Mouse (Mus musculus): ENCODE measurements around the gene Gria1.

DNA sequence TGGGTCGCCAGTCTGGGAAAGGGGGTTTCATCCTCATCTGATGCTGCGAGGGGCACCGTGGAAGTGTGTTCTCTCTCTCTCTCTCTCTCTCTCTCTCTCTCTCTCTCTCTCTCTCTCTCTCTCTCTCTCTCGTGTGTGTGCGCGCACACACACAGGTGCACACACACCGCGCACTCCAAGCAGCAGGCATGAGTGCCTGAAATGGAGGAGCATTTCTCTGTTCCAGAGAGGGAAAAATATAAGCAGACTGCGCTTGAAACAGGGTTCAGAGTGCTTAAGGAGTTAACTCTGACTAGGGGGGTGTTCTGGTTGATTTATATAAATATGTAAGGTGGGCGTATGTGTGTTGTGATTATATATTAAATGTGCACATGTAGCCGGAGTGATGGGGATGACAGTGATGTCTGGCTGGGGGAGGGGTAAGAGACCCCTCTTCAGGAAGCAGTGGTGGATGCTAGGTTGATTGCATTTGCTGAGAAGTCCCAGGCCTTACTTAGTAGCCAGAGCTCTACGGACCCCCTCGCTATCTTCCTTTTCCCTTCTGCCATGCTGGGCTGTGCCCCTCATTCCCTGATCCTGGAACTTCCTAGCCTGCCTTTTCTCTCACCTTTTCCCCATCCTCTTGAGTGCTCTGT is 1.2 kb downstream of the Gria1 start:
- TF ChIP-seq MAX (IDR thresholded peaks at IDR 0.05; ENCODE audit: low read depth) = no peak
- TF ChIP-seq CEBPB (IDR thresholded peaks at IDR 0.05; ENCODE audit: insufficient read depth, poor library complexity, severe bottlenecking) = no peak
- TF ChIP-seq MYOG (IDR thresholded peaks at IDR 0.05; ENCODE audit: control insufficient read depth in 1 of 3, insufficient read depth in 1 of 3, insufficient read length in 2 of 3, low read depth in 2 of 3) = no peak
- no peak for TF ChIP-seq TCF3 (IDR thresholded peaks at IDR 0.05; ENCODE audit: insufficient read length, low read depth)
- no peak for TF ChIP-seq POLR2A (IDR thresholded peaks at IDR 0.05; ENCODE audit: insufficient read length, low read depth)
- no peak for TF ChIP-seq TCF12 (IDR thresholded peaks at IDR 0.05; ENCODE audit: insufficient read depth, poor library complexity, severe bottlenecking)
- no peak for TF ChIP-seq POLR2AphosphoS2 (IDR thresholded peaks at IDR 0.05; ENCODE audit: insufficient read length, low read depth)
- no peak for TF ChIP-seq MYOD1 (IDR thresholded peaks at IDR 0.05; ENCODE audit: control insufficient read depth in 1 of 3, insufficient read length in 2 of 3, low read depth in 2 of 3)
- no peak for TF ChIP-seq E2F4 (IDR thresholded peaks at IDR 0.05; ENCODE audit: insufficient read depth)
